Mouse (Mus musculus) brain, embryonic 14.5 days (tissue): ENCODE measurements around the gene 4933411K16Rik.

ENCODE experiments used
- CTCF ChIP-seq: fragments of 200-500 bp; IDR thresholded peaks from 2 replicates; pipeline ENCODE4 v1.5.1; 2012; ENCODE audit warnings: inconsistent platforms, mild to moderate bottlenecking, moderate library complexity, borderline replicate concordance; ENCODE audit not compliant: insufficient read depth, insufficient read length; ENCODE audit errors: extremely low read depth
- POLR2A ChIP-seq: fragments of 200-500 bp; IDR thresholded peaks from 2 replicates; pipeline ENCODE4 v1.6.1; 2012; ENCODE audit warnings: mild to moderate bottlenecking, inconsistent platforms, borderline replicate concordance; ENCODE audit not compliant: poor library complexity, insufficient read depth, insufficient read length, severe bottlenecking; ENCODE audit errors: extremely low read depth

DNA sequence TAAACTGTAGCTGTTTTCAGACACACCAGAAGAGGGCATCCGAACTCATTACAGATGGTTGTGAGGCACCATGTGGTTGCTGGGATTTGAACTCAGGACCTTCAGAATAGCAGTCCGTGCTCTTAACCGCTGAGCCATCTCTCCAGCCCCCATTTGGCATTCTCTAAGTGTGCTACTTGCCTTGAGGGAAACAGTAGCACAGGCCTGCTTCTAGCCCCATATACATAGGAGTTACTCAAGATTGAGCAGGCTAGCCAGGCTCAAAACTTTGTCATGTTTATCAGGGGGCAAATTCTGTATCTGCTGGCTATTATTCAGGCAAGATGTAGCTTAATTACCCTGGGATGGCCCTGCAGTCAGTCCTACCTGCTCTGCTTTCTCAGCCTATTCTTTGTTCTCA is 697 bp upstream of the 4933411K16Rik start:
- no peak for TF ChIP-seq CTCF
- no peak for TF ChIP-seq POLR2A
